In the genomic region with DNA sequence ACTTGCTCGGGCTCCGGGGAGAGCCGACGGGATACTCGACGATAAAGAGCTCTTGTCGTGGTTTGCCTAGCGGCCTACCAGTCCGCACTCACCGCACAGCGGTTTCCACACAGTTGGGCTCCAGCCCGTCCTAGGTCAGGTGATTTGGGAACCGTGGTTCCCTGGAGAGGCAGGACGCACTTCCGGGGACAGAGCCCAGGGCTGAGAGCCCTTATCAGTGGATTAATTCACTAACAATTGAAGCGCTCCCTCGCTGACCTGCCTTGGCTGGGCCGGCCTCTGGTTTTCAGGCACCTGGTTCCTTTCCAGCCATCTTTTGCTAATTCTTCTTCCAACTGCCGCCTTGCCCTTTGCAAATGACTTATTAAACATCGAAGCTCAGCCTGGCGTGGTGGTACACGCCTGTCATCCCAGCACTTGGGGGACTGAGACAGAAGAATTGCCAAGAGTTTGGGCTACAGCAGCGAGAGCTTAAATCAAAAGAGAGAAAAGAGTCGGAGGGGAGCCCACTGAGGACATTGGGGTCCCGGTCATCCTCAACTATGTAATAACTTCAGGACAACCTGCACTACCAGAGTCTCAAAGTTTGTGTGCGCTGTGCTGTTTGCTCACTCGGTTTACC, we compare ENCODE assay signal across 13 mouse cellular contexts. TPM values are rescaled to one million over a fixed set of nuclear protein-coding genes. Genes with fewer than 3 reads are reported as not detected.
DNase-seq lines count a peak whose midpoint lies in the region; ATAC-seq and TF ChIP-seq lines count a peak whose summit lies in the region.
"Had no signal": no experiment of that assay in that cellular context is flagged by ENCODE, and none has a peak within 500 bp of the region (broad histone marks: within the 10 kb centered on the region; RNA-seq: fewer than 3 reads in every experiment).

No protein-coding gene starts in this region.

- H3K4me2 ChIP-seq in midbrain, embryonic 11.5 days: no peak overlapping the region
- no peak overlapping the region for H3K4me2 ChIP-seq in midbrain, embryonic 15.5 days
- peak overlapping the region; percentile 49 for H3K4me2 ChIP-seq in heart, embryonic 12.5 days
- H3K4me2 ChIP-seq in liver, postnatal 0 days (ENCODE audit: low read depth, low read length): no peak overlapping the region
- H3K4me2 ChIP-seq in stomach, embryonic 16.5 days (ENCODE audit: low read depth, low read length): no peak overlapping the region
- no peak overlapping the region for H3K4me2 ChIP-seq in forebrain, embryonic 11.5 days (ENCODE audit: low read depth, low read length, severe bottlenecking)
- H3K4me2 ChIP-seq: hindbrain, embryonic 13.5 days had no signal

- TF ChIP-seq EP300 in liver, postnatal 0 days (IDR thresholded peaks at IDR 0.05; ENCODE audit: low read depth): no peak

- H3K4me3 ChIP-seq in midbrain, embryonic 11.5 days (ENCODE audit: low read depth, low read length): no peak overlapping the region
- no peak overlapping the region for H3K4me3 ChIP-seq in midbrain, embryonic 15.5 days
- H3K4me3 ChIP-seq in heart, embryonic 12.5 days: peak overlapping the region; percentile 25
- H3K4me3 ChIP-seq in liver, postnatal 0 days (ENCODE audit: low read depth, low read length): peak overlapping the region; percentile 3; the same call in 1 of the 2 replicates
- H3K4me3 ChIP-seq in stomach, embryonic 16.5 days (replicated peaks; ENCODE audit: low read length): no peak overlapping the region
- H3K4me3 ChIP-seq in forebrain, embryonic 11.5 days (ENCODE audit: low read depth, low read length): no peak overlapping the region
- H3K4me3 ChIP-seq: hindbrain, embryonic 13.5 days had no signal

- no peak overlapping the region for H3K9ac ChIP-seq in midbrain, embryonic 11.5 days (ENCODE audit: low read length)
- H3K9ac ChIP-seq in midbrain, embryonic 15.5 days: no peak overlapping the region
- peak overlapping the region; percentile 26; the same call in 1 of the 2 replicates for H3K9ac ChIP-seq in heart, embryonic 12.5 days
- H3K9ac ChIP-seq in liver, postnatal 0 days (replicated peaks): no peak overlapping the region
- peak overlapping the region; percentile 2 for H3K9ac ChIP-seq in stomach, embryonic 16.5 days (ENCODE audit: low read length)
- no peak overlapping the region for H3K9ac ChIP-seq in forebrain, embryonic 11.5 days (ENCODE audit: low read length)
- H3K9ac ChIP-seq: hindbrain, embryonic 13.5 days had no signal

- no peaks in the 10 kb centered on the region for H3K9me3 ChIP-seq in midbrain, embryonic 11.5 days (ENCODE audit: control insufficient read depth, low read length)
- no peaks in the 10 kb centered on the region for H3K9me3 ChIP-seq in midbrain, embryonic 15.5 days
- H3K9me3 ChIP-seq in heart, embryonic 12.5 days (replicated peaks): no peaks in the 10 kb centered on the region
- H3K9me3 ChIP-seq in liver, postnatal 0 days (ENCODE audit: low read length): no peaks in the 10 kb centered on the region
- H3K9me3 ChIP-seq in stomach, embryonic 16.5 days (replicated peaks; ENCODE audit: control insufficient read depth, low read length): no peaks in the 10 kb centered on the region
- no peaks in the 10 kb centered on the region for H3K9me3 ChIP-seq in forebrain, embryonic 11.5 days (ENCODE audit: control insufficient read depth, low read length)
- H3K9me3 ChIP-seq: hindbrain, embryonic 13.5 days had no signal

- H3K27ac ChIP-seq in midbrain, embryonic 11.5 days (ENCODE audit: low read depth, low read length): no peak overlapping the region
- H3K27ac ChIP-seq in midbrain, embryonic 15.5 days: no peak overlapping the region
- H3K27ac ChIP-seq in heart, embryonic 12.5 days (ENCODE audit: poor library complexity, severe bottlenecking): no peak overlapping the region
- H3K27ac ChIP-seq in liver, postnatal 0 days (ENCODE audit: low read depth): no peak overlapping the region
- H3K27ac ChIP-seq in stomach, embryonic 16.5 days (ENCODE audit: low read length): no peak overlapping the region
- no peak overlapping the region for H3K27ac ChIP-seq in forebrain, embryonic 11.5 days (ENCODE audit: low read depth, low read length)
- H3K27ac ChIP-seq: hindbrain, embryonic 13.5 days had no signal

- no peaks in the 10 kb centered on the region; the same call in 1 of the 2 replicates for H3K4me1 ChIP-seq in midbrain, embryonic 11.5 days (ENCODE audit: control insufficient read depth, insufficient read depth, low read length)
- H3K4me1 ChIP-seq in midbrain, embryonic 15.5 days: peaks cover 5% of the 10 kb centered on the region; the same call in 1 of the 2 replicates
- H3K4me1 ChIP-seq in heart, embryonic 12.5 days (replicated peaks): peaks cover 14% of the 10 kb centered on the region
- H3K4me1 ChIP-seq in liver, postnatal 0 days (ENCODE audit: insufficient read depth): no peaks in the 10 kb centered on the region
- H3K4me1 ChIP-seq in stomach, embryonic 16.5 days (ENCODE audit: control insufficient read depth, insufficient read depth, low read length): no peaks in the 10 kb centered on the region
- H3K4me1 ChIP-seq in forebrain, embryonic 11.5 days (replicated peaks; ENCODE audit: control insufficient read depth, insufficient read depth, low read length): no peaks in the 10 kb centered on the region

- no peaks in the 10 kb centered on the region for H3K36me3 ChIP-seq in midbrain, embryonic 11.5 days (ENCODE audit: control insufficient read depth, insufficient read depth, low read length)
- H3K36me3 ChIP-seq in midbrain, embryonic 15.5 days (replicated peaks): no peaks in the 10 kb centered on the region
- H3K36me3 ChIP-seq in heart, embryonic 12.5 days: no peaks in the 10 kb centered on the region
- no peaks in the 10 kb centered on the region for H3K36me3 ChIP-seq in liver, postnatal 0 days (replicated peaks; ENCODE audit: insufficient read depth, low read length)
- no peaks in the 10 kb centered on the region for H3K36me3 ChIP-seq in stomach, embryonic 16.5 days (ENCODE audit: control insufficient read depth, insufficient read depth, low read length)
- H3K36me3 ChIP-seq in forebrain, embryonic 11.5 days (ENCODE audit: control insufficient read depth, insufficient read depth, low read length): no peaks in the 10 kb centered on the region
- H3K36me3 ChIP-seq: hindbrain, embryonic 13.5 days had no signal

- no peak for TF ChIP-seq CTCF in liver, postnatal 0 days (IDR thresholded peaks at IDR 0.05; ENCODE audit: low read depth)

- under 1% methylated on average over 27 of the region's 27 CpGs for WGBS in midbrain, embryonic 11.5 days
- 2% methylated on average over 27 of the region's 27 CpGs for WGBS in midbrain, embryonic 15.5 days
- WGBS in heart, embryonic 12.5 days: 2% methylated on average over 27 of the region's 27 CpGs
- WGBS in liver, postnatal 0 days (ENCODE audit: insufficient replicate concordance): 4% methylated on average over 27 of the region's 27 CpGs
- 4% methylated on average over 27 of the region's 27 CpGs for WGBS in stomach, embryonic 16.5 days
- under 1% methylated on average over 27 of the region's 27 CpGs for WGBS in forebrain, embryonic 11.5 days

- no peak for ATAC-seq in midbrain, embryonic 11.5 days (ENCODE audit: low FRiP score)
- ATAC-seq in midbrain, embryonic 15.5 days (replicated peaks): no peak
- no peak for ATAC-seq in heart, embryonic 12.5 days (ENCODE audit: insufficient number of reproducible peaks, low FRiP score)
- ATAC-seq in liver, postnatal 0 days: peak; percentile 67
- peak; percentile 78; the same call in 1 of the 2 replicates for ATAC-seq in stomach, embryonic 16.5 days (ENCODE audit: insufficient read depth, low FRiP score)
- no peak for ATAC-seq in forebrain, embryonic 11.5 days (replicated peaks; ENCODE audit: low FRiP score)

- H3K27me3 ChIP-seq in midbrain, embryonic 11.5 days (ENCODE audit: control insufficient read depth, insufficient read depth, low read length): peaks cover 69% of the 10 kb centered on the region
- H3K27me3 ChIP-seq in midbrain, embryonic 15.5 days (replicated peaks): peaks cover 69% of the 10 kb centered on the region
- H3K27me3 ChIP-seq in heart, embryonic 12.5 days (replicated peaks): peaks cover 91% of the 10 kb centered on the region
- H3K27me3 ChIP-seq in liver, postnatal 0 days (ENCODE audit: insufficient read depth, low read length): peaks cover 83% of the 10 kb centered on the region
- peaks cover 77% of the 10 kb centered on the region for H3K27me3 ChIP-seq in stomach, embryonic 16.5 days (ENCODE audit: control insufficient read depth, insufficient read depth, low read length)
- peaks cover 70% of the 10 kb centered on the region for H3K27me3 ChIP-seq in forebrain, embryonic 11.5 days (ENCODE audit: control insufficient read depth, insufficient read depth, low read length)

- peak; percentile 93 for DNase-seq in midbrain, embryonic 11.5 days (ENCODE audit: low spot score, missing footprints)
- DNase-seq in liver, postnatal 0 days: peak; percentile 32
- no peak for DNase-seq in left cerebral cortex, adult 18-20 months (ENCODE audit: low spot score in 2 of 2)
- no peak for DNase-seq in right cerebral cortex, postnatal 14 days
- DNase-seq in forebrain, embryonic 11.5 days (ENCODE audit: low spot score): no peak
- DNase-seq: cerebellum, adult 11 months; thymus, postnatal 4 days had no signal

RNA-seq across cellular contexts. Expression of gene Onecut3, which starts 9.1 kb away (rescaled TPM):
- 2.7 and 2.8 TPM in 2 replicates for polyA plus RNA-seq in midbrain, embryonic 11.5 days (2014; fragmentation: Nextera tagmentation; extraction: Ambion mirVana)
- polyA plus RNA-seq in midbrain, embryonic 15.5 days (2015; fragmentation: Nextera tagmentation; extraction: Ambion mirVana): 1.9 and 2.6 TPM in 2 replicates
- polyA plus RNA-seq in heart, embryonic 12.5 days (2016; fragmentation: Nextera tagmentation; extraction: Ambion mirVana): not detected in 2 replicates
- polyA plus RNA-seq in liver, postnatal 0 days (2015; fragmentation: Nextera tagmentation; extraction: Ambion mirVana): not detected in 2 replicates
- polyA plus RNA-seq in stomach, embryonic 16.5 days (2015; fragmentation: Nextera tagmentation; extraction: Ambion mirVana): 0.06 and 0.08 TPM in 2 replicates
- not detected for total RNA-seq in left cerebral cortex, adult 18-20 months (2021)
- 0.49 and 0.53 TPM in 2 replicates for polyA plus RNA-seq in forebrain, embryonic 11.5 days (2014; fragmentation: Nextera tagmentation; extraction: Ambion mirVana)
- total RNA-seq: layer of hippocampus, postnatal 14 days; MEL had no signal

RNA-seq across cellular contexts. Expression of gene Atp8b3, which starts 35.2 kb away (rescaled TPM):
- 0.81 and 1.2 TPM in 2 replicates for polyA plus RNA-seq in midbrain, embryonic 11.5 days (2014; fragmentation: Nextera tagmentation; extraction: Ambion mirVana)
- 0.90 and 1.2 TPM in 2 replicates for polyA plus RNA-seq in midbrain, embryonic 15.5 days (2015; fragmentation: Nextera tagmentation; extraction: Ambion mirVana)
- 0.05 and 0.17 TPM in 2 replicates for polyA plus RNA-seq in heart, embryonic 12.5 days (2016; fragmentation: Nextera tagmentation; extraction: Ambion mirVana)
- polyA plus RNA-seq in liver, postnatal 0 days (2015; fragmentation: Nextera tagmentation; extraction: Ambion mirVana): not detected in 2 replicates
- 0.12 and 0.21 TPM in 2 replicates for polyA plus RNA-seq in stomach, embryonic 16.5 days (2015; fragmentation: Nextera tagmentation; extraction: Ambion mirVana)
- under 1 TPM; 0.12 to 0.21 TPM for total RNA-seq in left cerebral cortex, adult 18-20 months (2021)
- polyA plus RNA-seq in forebrain, embryonic 11.5 days (2014; fragmentation: Nextera tagmentation; extraction: Ambion mirVana): 0.35 and 0.59 TPM in 2 replicates
- total RNA-seq: MEL had no signal

RNA-seq across cellular contexts. Expression of gene Rexo1, which starts 57.6 kb away (rescaled TPM):
- 21.6 and 23.5 TPM in 2 replicates for polyA plus RNA-seq in midbrain, embryonic 11.5 days (2014; fragmentation: Nextera tagmentation; extraction: Ambion mirVana)
- 33.9 and 35.0 TPM in 2 replicates for polyA plus RNA-seq in midbrain, embryonic 15.5 days (2015; fragmentation: Nextera tagmentation; extraction: Ambion mirVana)
- polyA plus RNA-seq in heart, embryonic 12.5 days (2016; fragmentation: Nextera tagmentation; extraction: Ambion mirVana): 21.5 and 22.2 TPM in 2 replicates
- polyA plus RNA-seq in liver, postnatal 0 days (2015; fragmentation: Nextera tagmentation; extraction: Ambion mirVana): 7.4 and 8.1 TPM in 2 replicates
- 16.7 TPM in 2 replicates for polyA plus RNA-seq in stomach, embryonic 16.5 days (2015; fragmentation: Nextera tagmentation; extraction: Ambion mirVana)
- total RNA-seq in left cerebral cortex, adult 18-20 months (2021): 10 to 100 TPM; 41.4 to 42.3 TPM
- polyA plus RNA-seq in forebrain, embryonic 11.5 days (2014; fragmentation: Nextera tagmentation; extraction: Ambion mirVana): 34.9 and 37.1 TPM in 2 replicates

Comparison
In these comparisons a context has a peak if more than half of its experiments do, and no peak if none do; other contexts are left out.
1. ATAC-seq: peak in liver, postnatal 0 days (single experiment) and stomach, embryonic 16.5 days (single experiment); none in midbrain, embryonic 11.5 days (single experiment), midbrain, embryonic 15.5 days (single experiment), heart, embryonic 12.5 days (single experiment) and forebrain, embryonic 11.5 days (single experiment).
2. DNase-seq: peak in midbrain, embryonic 11.5 days (single experiment) and liver, postnatal 0 days (single experiment); none in left cerebral cortex, adult 18-20 months (0 of 2), right cerebral cortex, postnatal 14 days (single experiment) and forebrain, embryonic 11.5 days (single experiment).
3. H3K4me3 ChIP-seq: peak in heart, embryonic 12.5 days (single experiment) and liver, postnatal 0 days (single experiment); none in midbrain, embryonic 11.5 days (single experiment), midbrain, embryonic 15.5 days (single experiment), stomach, embryonic 16.5 days (single experiment) and forebrain, embryonic 11.5 days (single experiment).
4. H3K9ac ChIP-seq: peak in heart, embryonic 12.5 days (single experiment) and stomach, embryonic 16.5 days (single experiment); none in midbrain, embryonic 11.5 days (single experiment), midbrain, embryonic 15.5 days (single experiment), liver, postnatal 0 days (single experiment) and forebrain, embryonic 11.5 days (single experiment).